Mouse (Mus musculus) layer of hippocampus, adult 9-10 months (tissue): ENCODE measurements around the gene Slc35e3.

Experiments
- DNase-seq: peaks from one replicate; pipeline ENCODE4 v3.0.0; 2022; ENCODE audit warnings: low spot score

Gene Slc35e3

GRCm38 (mm10) chr10:117683734-117684037 lies 62.5 kb downstream of the Slc35e3 start:
- no peak for DNase-seq
